Mouse (Mus musculus): Measurements from ENCODE around the gene Palm.

GRCm38 (mm10) chr10:79805636-79806035 lies 12.3 kb downstream of the Palm start:
- TF ChIP-seq CTCF (IDR thresholded peaks at IDR 0.05; ENCODE audit: low read depth) (no peak), EP300 (IDR thresholded peaks at IDR 0.05; ENCODE audit: low read depth) (no peak)
